Mouse (Mus musculus): Measurements from ENCODE around the gene Meox2. TPM values are rescaled to one million over a fixed set of nuclear protein-coding genes. Genes with fewer than 3 reads are reported as not detected.
"Not testable (repeated sequence)": the region's sequence is repeated elsewhere in the genome, so short reads cannot be mapped to it uniquely, and the experiment has no call there.

The Meox2 gene
- polyA plus RNA-seq (2016; fragmentation: Nextera tagmentation; extraction: Ambion mirVana): 0.59 and 0.69 TPM in 2 replicates

DNA sequence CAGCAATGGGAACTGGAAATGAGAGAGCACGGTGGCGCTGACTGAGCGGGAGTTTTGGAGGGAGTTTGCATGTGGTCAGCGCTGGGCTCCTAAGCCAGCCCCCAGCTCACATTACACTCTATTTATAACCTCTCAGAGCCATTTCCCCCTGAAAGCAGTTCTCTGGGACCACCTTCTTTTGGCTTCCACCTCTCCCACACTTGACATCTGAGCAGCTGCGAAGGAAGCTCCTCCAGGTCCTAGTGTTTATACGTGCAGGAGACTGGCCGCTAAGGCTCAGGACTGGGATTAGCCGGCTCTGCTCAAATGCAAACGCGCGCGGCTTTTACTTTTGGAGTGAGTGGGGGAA, at the start of gene Meox2:
Gene Meox2 (plus strand): TSS at position 151 of the 349 bp plus-strand sequence.
- Histone ChIP-seq H3K4me2 (peak within 1 kb of the TSS; percentile 90), H3K9me3 (no peaks in the 10 kb centered on the region), H3K9ac (peak within 1 kb of the TSS; percentile 29), H3K27ac (no peak within 1 kb of the TSS), H3K36me3 (replicated peaks) (no peaks in the 10 kb centered on the region), H3K4me1 (peaks cover 16% of the 10 kb centered on the region), H3K27me3 (peaks cover 45% of the 10 kb centered on the region), H3K4me3 (replicated peaks) (peak within 1 kb of the TSS; percentile 50)
- ATAC-seq (ENCODE audit: low FRiP score): peak; percentile 58; the same call in 1 of the 2 replicates
- 0% methylated on average over 12 of the region's 12 CpGs for WGBS

DNA sequence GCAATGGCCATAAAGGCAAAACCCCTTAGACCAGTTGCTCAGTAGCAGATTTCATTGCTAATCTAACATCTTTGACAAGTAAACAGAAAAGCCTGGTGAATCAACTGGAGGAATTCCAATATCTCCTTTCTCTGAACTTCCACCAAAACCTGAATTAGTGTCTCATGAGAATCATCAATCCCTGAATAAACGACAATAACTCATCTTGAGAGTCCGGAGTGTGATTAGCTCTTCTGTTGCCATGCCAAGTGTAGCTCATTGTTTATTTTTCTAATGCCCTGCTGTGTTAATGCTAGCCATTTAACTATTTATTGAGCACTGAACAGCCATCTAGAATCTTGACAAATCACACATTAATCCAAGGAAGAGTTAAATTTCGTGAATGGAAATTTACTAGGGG, 35.7 kb upstream of the Meox2 start:
- Histone ChIP-seq H3K36me3 (replicated peaks) (no peaks in the 10 kb centered on the region), H3K4me3 (replicated peaks) (no peak overlapping the region), H3K27ac (no peak overlapping the region), H3K9me3 (no peaks in the 10 kb centered on the region), H3K27me3 (no peaks in the 10 kb centered on the region), H3K4me1 (no peaks in the 10 kb centered on the region), H3K9ac (no peak overlapping the region), H3K4me2 (no peak overlapping the region)
- 54% methylated on average over 3 of the region's 3 CpGs for WGBS
- no peak for ATAC-seq (ENCODE audit: low FRiP score)

DNA sequence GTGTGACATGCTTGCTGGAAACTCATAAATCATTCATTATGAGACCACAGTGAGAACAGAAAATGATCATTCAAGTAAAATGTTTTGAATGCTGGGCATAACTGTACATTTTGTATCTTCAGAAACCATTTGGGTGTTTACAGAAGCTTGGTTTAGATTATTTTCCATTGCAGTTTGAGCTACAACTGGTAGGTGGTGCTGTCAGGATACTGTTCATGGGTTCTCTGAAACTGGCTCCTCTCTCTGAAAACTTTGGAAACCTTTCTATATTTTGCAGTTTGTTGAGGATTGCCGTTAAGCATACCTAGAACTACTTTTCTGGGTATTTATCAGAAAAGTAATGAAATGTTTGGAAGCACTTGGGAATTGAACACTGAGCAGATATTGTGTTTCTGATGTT, 31.0 kb upstream of the Meox2 start:
- H3K27me3 ChIP-seq: no peaks in the 10 kb centered on the region
- ATAC-seq (ENCODE audit: low FRiP score): no peak
- 69% methylated on average over 1 of the region's 1 CpGs for WGBS
- no peak overlapping the region for H3K4me2 ChIP-seq
- H3K9ac ChIP-seq: no peak overlapping the region
- no peak overlapping the region for H3K4me3 ChIP-seq (replicated peaks)
- no peaks in the 10 kb centered on the region for H3K36me3 ChIP-seq (replicated peaks)
- no peaks in the 10 kb centered on the region for H3K4me1 ChIP-seq
- H3K27ac ChIP-seq: no peak overlapping the region
- H3K9me3 ChIP-seq: no peaks in the 10 kb centered on the region

DNA sequence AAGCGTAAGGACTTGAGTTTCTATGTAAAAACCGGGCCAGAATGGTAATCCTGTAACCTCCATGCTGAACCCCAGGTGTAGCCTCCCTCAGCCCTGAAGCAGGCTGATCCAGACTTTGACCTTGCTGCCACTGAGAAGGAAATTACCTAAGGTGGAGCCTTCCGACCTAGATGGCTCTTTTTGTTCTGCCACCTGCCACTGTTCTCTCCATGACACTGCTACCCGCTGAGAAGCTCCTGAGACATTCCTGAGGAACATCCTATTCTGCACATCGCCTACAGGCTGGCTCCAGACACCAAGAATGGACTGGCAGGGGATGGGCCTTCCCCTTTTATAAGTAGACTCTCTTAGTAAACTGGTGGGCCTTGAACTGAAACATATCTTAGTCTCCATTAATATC, 28.3 kb upstream of the Meox2 start:
- H3K9me3 ChIP-seq: not testable (repeated sequence)

DNA sequence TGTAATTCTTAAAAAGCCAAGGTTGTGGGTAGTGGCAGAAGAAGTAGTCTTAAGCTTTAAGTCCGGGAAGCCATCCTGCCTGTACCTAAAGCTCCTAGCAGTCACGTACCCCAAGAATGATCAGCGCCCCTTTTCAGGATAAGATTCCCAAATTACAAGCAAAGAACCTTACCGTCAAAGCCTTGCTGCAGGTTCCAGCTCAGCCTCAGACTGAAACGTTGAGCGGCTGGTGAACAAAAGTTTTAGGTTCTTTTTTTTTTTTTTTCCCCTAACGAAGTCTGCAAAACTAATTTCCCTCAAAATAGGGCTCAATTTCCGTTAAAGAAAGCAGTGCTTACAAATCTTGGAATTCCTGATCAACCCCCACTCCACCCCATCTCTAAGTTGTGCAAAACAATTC, 1.8 kb upstream of the Meox2 start:
- Histone ChIP-seq H3K4me3 (replicated peaks) (no peak overlapping the region), H3K27me3 (peaks cover 45% of the 10 kb centered on the region), H3K4me2 (no peak overlapping the region), H3K36me3 (replicated peaks) (no peaks in the 10 kb centered on the region), H3K9me3 (no peaks in the 10 kb centered on the region), H3K27ac (no peak overlapping the region), H3K4me1 (peaks cover 16% of the 10 kb centered on the region), H3K9ac (no peak overlapping the region)
- WGBS: 25% methylated on average over 8 of the region's 8 CpGs
- no peak for ATAC-seq (ENCODE audit: low FRiP score)

More for the DNA sequence above, 28.3 kb upstream of the Meox2 start:
- not testable (repeated sequence) for H3K9ac ChIP-seq; H3K4me2 ChIP-seq; H3K4me1 ChIP-seq; H3K27ac ChIP-seq; H3K36me3 ChIP-seq (replicated peaks); H3K27me3 ChIP-seq; ATAC-seq (ENCODE audit: low FRiP score); H3K4me3 ChIP-seq (replicated peaks)
- 54% methylated on average over 5 of the region's 5 CpGs for WGBS

DNA sequence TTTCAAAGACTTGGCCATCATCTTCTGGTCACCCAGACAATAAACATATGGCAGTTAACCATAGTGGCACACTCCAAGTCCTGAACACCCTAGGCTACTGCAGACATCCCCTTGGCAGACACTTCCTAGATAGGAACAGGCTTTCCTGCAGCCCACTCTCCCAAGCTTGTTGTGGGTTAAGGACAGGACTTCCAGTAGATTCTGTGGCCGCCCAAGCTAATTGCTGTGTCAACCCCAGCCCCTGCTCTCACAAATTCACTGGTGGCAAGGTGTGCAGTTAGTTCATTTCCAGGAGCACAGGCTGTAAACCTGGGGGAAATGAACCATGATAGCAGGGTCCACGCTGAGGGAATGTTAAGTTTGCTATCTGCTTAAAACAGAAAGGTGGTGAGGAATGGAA, 1.2 kb upstream of the Meox2 start:
- ATAC-seq (ENCODE audit: low FRiP score): no peak
- Histone ChIP-seq H3K27me3 (peaks cover 45% of the 10 kb centered on the region), H3K36me3 (replicated peaks) (no peaks in the 10 kb centered on the region), H3K4me2 (no peak overlapping the region), H3K4me3 (replicated peaks) (no peak overlapping the region), H3K9me3 (no peaks in the 10 kb centered on the region), H3K27ac (no peak overlapping the region), H3K9ac (no peak overlapping the region), H3K4me1 (peaks cover 16% of the 10 kb centered on the region)
- 43% methylated on average over 2 of the region's 2 CpGs for whole genome bisulfite sequencing

DNA sequence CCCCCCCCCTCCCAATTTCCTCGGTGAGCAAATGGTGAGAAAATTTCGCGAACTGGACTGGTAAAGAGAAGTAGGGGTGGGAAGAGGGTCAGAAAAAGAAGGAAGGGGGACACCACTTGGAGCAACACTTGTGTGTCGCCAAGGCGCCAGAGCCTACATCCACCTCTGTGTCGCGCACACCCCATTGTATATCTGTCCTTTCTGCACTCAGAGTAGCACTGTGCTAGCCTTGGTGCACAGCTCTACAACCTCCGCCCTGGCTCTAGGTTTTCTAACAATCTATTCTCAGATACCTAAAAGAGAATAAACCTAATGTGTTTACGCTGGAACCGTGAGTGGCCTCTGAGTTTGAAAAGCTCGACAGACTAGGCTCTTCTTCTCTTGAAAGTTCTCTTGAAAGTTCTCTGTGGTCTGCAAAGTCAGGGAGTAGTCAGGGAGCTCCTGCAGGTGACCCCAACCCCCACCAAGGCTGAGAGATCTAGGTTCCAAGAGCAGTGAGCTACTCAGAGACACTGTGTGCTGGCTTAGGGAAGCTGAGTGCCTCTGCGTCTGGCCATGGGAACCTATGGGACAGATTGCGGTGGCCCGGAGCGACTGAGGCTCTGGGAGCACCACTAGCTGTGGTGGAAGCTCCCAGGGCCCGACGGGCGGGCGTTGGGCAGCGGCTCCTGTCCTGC, 489 bp upstream of the Meox2 start:
- no peaks in the 10 kb centered on the region for H3K36me3 ChIP-seq (replicated peaks)
- H3K4me1 ChIP-seq: peaks cover 16% of the 10 kb centered on the region
- no peak overlapping the region for H3K27ac ChIP-seq
- H3K9ac ChIP-seq: 0 out of 2 replicates have a peak overlapping the region, but pooled peaks have one; percentile 5
- 19% methylated on average over 20 of the region's 20 CpGs for WGBS
- ATAC-seq (ENCODE audit: low FRiP score): peak; percentile 42; the same call in 1 of the 2 replicates
- H3K27me3 ChIP-seq: peaks cover 45% of the 10 kb centered on the region
- peak overlapping the region; percentile 50 for H3K4me3 ChIP-seq (replicated peaks)
- H3K4me2 ChIP-seq: peak overlapping the region; percentile 90
- no peaks in the 10 kb centered on the region for H3K9me3 ChIP-seq

DNA sequence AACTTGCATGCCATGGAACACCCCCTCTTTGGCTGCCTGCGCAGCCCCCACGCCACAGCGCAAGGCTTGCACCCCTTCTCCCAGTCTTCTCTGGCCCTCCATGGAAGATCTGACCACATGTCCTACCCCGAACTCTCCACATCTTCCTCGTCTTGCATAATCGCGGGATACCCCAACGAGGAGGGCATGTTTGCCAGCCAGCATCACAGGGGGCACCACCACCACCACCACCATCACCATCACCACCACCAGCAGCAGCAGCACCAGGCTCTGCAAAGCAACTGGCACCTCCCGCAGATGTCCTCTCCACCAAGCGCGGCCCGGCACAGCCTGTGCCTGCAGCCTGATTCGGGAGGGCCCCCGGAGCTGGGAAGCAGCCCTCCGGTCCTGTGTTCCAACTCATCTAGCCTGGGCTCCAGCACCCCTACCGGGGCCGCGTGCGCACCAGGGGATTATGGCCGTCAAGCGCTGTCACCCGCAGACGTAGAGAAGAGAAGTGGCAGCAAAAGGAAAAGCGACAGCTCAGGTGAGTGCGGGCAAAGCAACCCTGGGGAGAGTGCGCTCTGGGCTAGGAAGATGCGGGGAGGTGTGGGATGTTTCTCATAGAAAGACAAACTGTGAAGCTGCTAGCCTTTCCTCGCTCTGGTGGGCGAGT, 606 bp downstream of the Meox2 start:
- under 1% methylated on average over 29 of the region's 29 CpGs for WGBS
- Histone ChIP-seq H3K36me3 (replicated peaks) (no peaks in the 10 kb centered on the region), H3K9ac (peak overlapping the region; percentile 29), H3K9me3 (no peaks in the 10 kb centered on the region), H3K4me1 (peaks cover 16% of the 10 kb centered on the region), H3K4me3 (replicated peaks) (peak overlapping the region; percentile 50), H3K27me3 (peaks cover 45% of the 10 kb centered on the region), H3K4me2 (peak overlapping the region; percentile 90), H3K27ac (no peak overlapping the region)
- peak; percentile 76 for ATAC-seq (ENCODE audit: low FRiP score)

DNA sequence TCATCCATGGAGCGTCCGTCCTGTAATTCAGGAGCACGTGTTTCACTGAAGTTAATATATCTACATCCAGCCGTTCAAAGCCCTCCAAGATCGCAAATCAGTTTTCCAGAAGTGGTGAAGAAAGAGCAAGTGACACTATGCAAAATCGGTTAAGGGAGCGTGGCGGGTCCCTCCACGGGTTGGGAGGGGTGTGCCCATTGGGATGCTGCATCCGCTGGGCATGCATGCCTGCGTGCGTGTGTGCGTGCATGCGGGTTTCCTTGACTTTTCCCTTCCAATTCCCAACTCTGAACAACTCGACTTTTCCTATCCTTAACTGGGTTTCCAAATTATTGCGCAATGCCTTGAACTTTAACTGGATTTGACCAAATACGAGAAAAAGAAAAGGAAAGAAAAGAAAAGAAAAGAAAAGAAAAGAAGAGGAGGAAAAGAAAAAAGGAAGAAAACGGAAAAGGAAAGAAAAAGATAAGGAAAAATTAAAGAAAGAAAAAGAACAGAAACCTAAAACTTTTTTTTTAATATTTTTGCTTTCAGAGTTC, 1.2 kb downstream of the Meox2 start:
- H3K27me3 ChIP-seq: peaks cover 45% of the 10 kb centered on the region
- no peaks in the 10 kb centered on the region for H3K9me3 ChIP-seq
- no peak overlapping the region for H3K27ac ChIP-seq
- H3K9ac ChIP-seq: peak overlapping the region; percentile 29; the same call in 1 of the 2 replicates
- WGBS: 5% methylated on average over 18 of the region's 18 CpGs
- peaks cover 16% of the 10 kb centered on the region for H3K4me1 ChIP-seq
- H3K4me3 ChIP-seq (replicated peaks): peak overlapping the region; percentile 50
- H3K36me3 ChIP-seq (replicated peaks): no peaks in the 10 kb centered on the region
- peak overlapping the region; percentile 90 for H3K4me2 ChIP-seq
- peak; percentile 28; the same call in 1 of the 2 replicates for ATAC-seq (ENCODE audit: low FRiP score)

GRCm38 (mm10) chr12:37110977-37111376, 2.6 kb downstream of the Meox2 start:
- H3K9me3 ChIP-seq: no peaks in the 10 kb centered on the region
- no peak overlapping the region for H3K4me2 ChIP-seq
- H3K27me3 ChIP-seq: peaks cover 43% of the 10 kb centered on the region
- ATAC-seq (ENCODE audit: low FRiP score): no peak
- no peak overlapping the region for H3K4me3 ChIP-seq (replicated peaks)
- 62% methylated on average over 9 of the region's 9 CpGs for WGBS
- H3K36me3 ChIP-seq (replicated peaks): no peaks in the 10 kb centered on the region
- no peak overlapping the region for H3K27ac ChIP-seq
- H3K4me1 ChIP-seq: peaks cover 16% of the 10 kb centered on the region
- no peak overlapping the region for H3K9ac ChIP-seq

DNA sequence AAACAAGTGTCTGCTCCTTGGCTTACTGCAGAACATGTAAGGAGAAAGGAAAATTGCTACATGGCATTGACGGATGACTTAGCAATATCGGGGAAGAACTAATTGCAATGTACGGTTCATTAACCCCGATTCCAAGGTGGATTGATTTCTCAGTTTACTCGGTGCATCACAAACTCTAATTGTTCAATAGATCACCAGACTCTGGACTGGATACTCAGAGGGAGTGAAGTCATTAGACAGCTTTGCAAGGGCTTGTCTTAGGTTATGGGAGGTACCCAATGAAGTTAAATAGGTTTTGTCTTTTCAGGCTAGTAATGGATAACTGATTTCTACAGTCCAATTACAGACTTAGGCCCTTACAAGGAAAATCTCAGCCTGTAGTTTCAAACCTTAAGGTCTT, 10.9 kb downstream of the Meox2 start:
- no peak overlapping the region for H3K4me2 ChIP-seq
- H3K4me3 ChIP-seq (replicated peaks): no peak overlapping the region
- no peaks in the 10 kb centered on the region for H3K9me3 ChIP-seq
- no peaks in the 10 kb centered on the region for H3K36me3 ChIP-seq (replicated peaks)
- no peak overlapping the region for H3K9ac ChIP-seq
- H3K4me1 ChIP-seq: no peaks in the 10 kb centered on the region
- no peak for ATAC-seq (ENCODE audit: low FRiP score)
- H3K27me3 ChIP-seq: no peaks in the 10 kb centered on the region
- 54% methylated on average over 5 of the region's 5 CpGs for WGBS
- no peak overlapping the region for H3K27ac ChIP-seq

DNA sequence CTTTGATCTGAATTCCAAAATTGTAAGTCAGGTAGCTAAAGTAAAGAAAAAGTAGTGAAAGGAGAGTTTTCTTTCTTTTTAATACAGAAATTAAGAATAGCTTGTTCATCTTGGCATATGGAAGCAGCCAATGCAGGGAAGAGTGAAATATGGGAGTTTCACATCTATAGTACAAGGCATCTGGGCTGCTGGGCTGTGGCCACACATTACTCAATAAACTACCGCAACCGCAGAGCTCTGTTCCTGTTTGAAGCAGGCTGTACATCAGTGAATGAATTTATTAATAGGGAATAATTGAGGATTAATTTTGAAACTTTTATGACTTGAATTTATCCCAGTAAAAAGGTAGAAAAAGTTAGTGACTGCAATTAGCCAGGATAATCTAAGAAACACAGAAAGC, 15.4 kb downstream of the Meox2 start:
- H3K27ac ChIP-seq: no peak overlapping the region
- no peaks in the 10 kb centered on the region for H3K9me3 ChIP-seq
- no peak overlapping the region for H3K9ac ChIP-seq
- whole genome bisulfite sequencing: 98% methylated on average over 2 of the region's 2 CpGs
- H3K4me3 ChIP-seq (replicated peaks): no peak overlapping the region
- H3K36me3 ChIP-seq (replicated peaks): no peaks in the 10 kb centered on the region
- no peak overlapping the region for H3K4me2 ChIP-seq
- no peak for ATAC-seq (ENCODE audit: low FRiP score)
- H3K4me1 ChIP-seq: no peaks in the 10 kb centered on the region
- H3K27me3 ChIP-seq: no peaks in the 10 kb centered on the region
